Mouse (Mus musculus): Measurements from ENCODE around the gene Cct4. TPM values are rescaled to one million over a fixed set of nuclear protein-coding genes. Genes with fewer than 3 reads are reported as not detected.

Gene Cct4
- total and polyA plus RNA-seq, 3 experiments, result 482 to 874 (median 569) TPM

DNA sequence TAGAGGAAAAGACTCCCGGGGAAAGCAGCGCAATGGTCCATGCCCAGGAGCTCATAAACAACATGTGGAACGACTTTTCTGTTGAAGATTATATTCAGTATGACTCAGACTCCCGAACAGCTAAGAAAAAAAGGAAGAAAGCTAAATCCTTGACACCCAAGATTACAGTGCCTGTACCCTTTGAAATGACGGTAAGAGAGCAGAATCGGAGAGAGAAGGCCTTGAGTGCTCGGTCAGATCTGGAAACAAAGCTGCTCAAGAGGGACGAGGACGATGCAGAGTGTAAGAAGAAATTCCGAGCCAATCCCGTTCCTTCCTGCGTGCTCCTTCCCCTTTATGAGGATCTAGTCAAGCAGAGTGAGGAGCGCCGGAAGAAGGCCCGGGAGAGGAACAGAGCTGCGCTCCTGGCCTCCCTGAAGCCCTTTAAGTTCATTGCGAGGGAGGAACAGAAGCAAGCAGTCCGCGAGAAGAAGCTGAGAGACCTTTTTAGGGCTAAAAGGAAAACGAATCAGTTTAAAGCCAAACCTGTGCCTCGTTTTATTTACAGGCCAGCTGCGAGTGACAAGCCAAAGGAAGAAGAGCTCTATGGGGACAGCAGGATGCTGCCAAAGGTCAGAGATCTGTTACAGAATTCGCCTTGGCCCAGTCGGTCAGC lies 29.9 kb downstream of the Cct4 start:
- in situ Hi-C loops (cut with MboI; ENCODE audit: low pct_ligation_motif_present, low pct_unique_long_range_greater_than_20kb, low sequenced_read_pairs), result no loop called here
- Histone ChIP-seq H3K4me2 (ENCODE audit: insufficient read depth, low read depth, poor library complexity, severe bottlenecking) (no peak overlapping the region), H3K79me2 (replicated peaks; ENCODE audit: control insufficient read depth, extremely low read depth, insufficient read depth, poor library complexity, severe bottlenecking) (no peaks in the 10 kb centered on the region), H3K4me3 (replicated peaks in 1 of 3; ENCODE audit: low read depth in 2 of 3, low read length in 2 of 3, poor library complexity in 1 of 3) (no peak overlapping the region), H3K4me1 (ENCODE audit: control insufficient read depth in 1 of 2, insufficient read depth in 2 of 2) (peaks cover 0 to 13% of the 10 kb centered on the region in 2 experiments; a peak in 2 of 4 replicates), H3K27me3 (replicated peaks) (no peaks in the 10 kb centered on the region), H3K27ac (ENCODE audit: insufficient read depth, low read depth) (no peak overlapping the region), H3K9me3 (replicated peaks; ENCODE audit: low read length) (peaks cover 6% of the 10 kb centered on the region), H3K36me3 (replicated peaks in 1 of 2; ENCODE audit: control insufficient read depth in 1 of 2, insufficient read depth in 1 of 2, low read length in 1 of 2) (peaks cover 0 to 3% of the 10 kb centered on the region in 2 experiments), H3K9ac (ENCODE audit: insufficient read depth, low read depth) (no peak overlapping the region)
- dilution Hi-C loops (cut with MboI; ENCODE audit: extremely low pct_ligation_motif_present, extremely low pct_unique_long_range_greater_than_20kb, low sequenced_read_pairs), result no loop called here
- TF ChIP-seq ZC3H11A (IDR thresholded peaks at IDR 0.05; ENCODE audit: low read depth, low read length), result no peak
- TF ChIP-seq MAFK (IDR thresholded peaks at IDR 0.05; ENCODE audit: insufficient replicate concordance, low read length), result no peak
- TF ChIP-seq MAZ (IDR thresholded peaks at IDR 0.05; ENCODE audit: low read depth, low read length), result no peak
- no peak for TF ChIP-seq USF1 (IDR thresholded peaks at IDR 0.05; ENCODE audit: low read depth, low read length)
- TF ChIP-seq USF2 (conservative IDR thresholded peaks at IDR 0.05; ENCODE audit: low read depth, low read length), result no peak
- TF ChIP-seq ZMIZ1 (IDR thresholded peaks at IDR 0.05; ENCODE audit: low read depth, low read length), result no peak
- TF ChIP-seq POLR2A (IDR thresholded peaks at IDR 0.05; ENCODE audit: low read depth, low read length), result no peak
- TF ChIP-seq NRF1 (IDR thresholded peaks at IDR 0.05; ENCODE audit: low read depth, low read length), result no peak
- no peak for TF ChIP-seq RCOR1 (conservative IDR thresholded peaks at IDR 0.05; ENCODE audit: low read depth, low read length)
- no peak for TF ChIP-seq GABPA (IDR thresholded peaks at IDR 0.05; ENCODE audit: insufficient replicate concordance, low read depth, low read length)
- TF ChIP-seq POLR2AphosphoS2 (IDR thresholded peaks at IDR 0.05; ENCODE audit: low read depth, low read length), result no peak
- no peak for TF ChIP-seq MAX (IDR thresholded peaks at IDR 0.05; ENCODE audit: low read length)
- no peak for TF ChIP-seq KAT2A (IDR thresholded peaks at IDR 0.05; ENCODE audit: insufficient replicate concordance, low read length)
- no peak for TF ChIP-seq EP300 (IDR thresholded peaks at IDR 0.05; ENCODE audit: low read length)
- no peak for TF ChIP-seq MEF2A (IDR thresholded peaks at IDR 0.05; ENCODE audit: borderline replicate concordance, low read depth, low read length)
- no peak for DNase-seq (ENCODE audit: extremely low read depth)

DNA sequence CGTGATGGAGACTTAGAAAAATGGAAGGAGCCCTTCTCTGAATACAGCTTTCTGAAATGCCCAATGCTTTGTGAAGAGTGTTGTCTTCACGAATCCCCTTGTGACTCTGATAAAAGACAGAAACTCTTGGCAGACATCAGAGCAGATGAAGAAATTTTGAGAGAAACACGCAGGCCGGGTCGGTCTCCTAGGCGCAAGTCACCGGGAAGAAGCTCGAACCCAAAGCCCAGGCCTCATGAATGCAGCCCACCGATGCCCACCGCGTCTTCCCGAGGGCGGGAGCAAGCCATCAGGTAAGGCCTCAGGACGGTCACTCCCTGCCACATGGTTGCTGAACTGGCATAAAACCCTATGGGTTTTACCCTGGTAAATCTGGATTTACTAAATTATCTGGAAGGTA lies 30.5 kb downstream of the Cct4 start:
- H3K36me3 ChIP-seq (replicated peaks in 1 of 2; ENCODE audit: control insufficient read depth in 1 of 2, insufficient read depth in 1 of 2, low read length in 1 of 2), result peaks cover 0 to 3% of the 10 kb centered on the region in 2 experiments
- DNase-seq (ENCODE audit: extremely low read depth), result no peak
- no peaks in the 10 kb centered on the region for H3K27me3 ChIP-seq (replicated peaks)
- H3K9ac ChIP-seq (ENCODE audit: insufficient read depth, low read depth), result no peak overlapping the region
- H3K4me1 ChIP-seq (ENCODE audit: control insufficient read depth in 1 of 2, insufficient read depth in 2 of 2), result peaks cover 0 to 13% of the 10 kb centered on the region in 2 experiments; a peak in 2 of 4 replicates
- dilution Hi-C loops (cut with MboI; ENCODE audit: extremely low pct_ligation_motif_present, extremely low pct_unique_long_range_greater_than_20kb, low sequenced_read_pairs) (no loop called here), in situ Hi-C loops (cut with MboI; ENCODE audit: low pct_ligation_motif_present, low pct_unique_long_range_greater_than_20kb, low sequenced_read_pairs) (no loop called here)
- no peak overlapping the region for H3K4me2 ChIP-seq (ENCODE audit: insufficient read depth, low read depth, poor library complexity, severe bottlenecking)
- H3K9me3 ChIP-seq (replicated peaks; ENCODE audit: low read length), result peaks cover 6% of the 10 kb centered on the region
- TF ChIP-seq MYC (IDR thresholded peaks at IDR 0.05; ENCODE audit: low read depth, low read length) (no peak), HCFC1 (IDR thresholded peaks at IDR 0.05; ENCODE audit: low read depth, low read length) (no peak), ETS1 (conservative IDR thresholded peaks at IDR 0.05; ENCODE audit: low read depth, low read length) (no peak), RAD21 (IDR thresholded peaks at IDR 0.05; ENCODE audit: low read depth, low read length) (no peak), TCF12 (IDR thresholded peaks at IDR 0.05; ENCODE audit: low read depth, low read length) (no peak), MAX (IDR thresholded peaks at IDR 0.05; ENCODE audit: low read length) (no peak), SIN3A (IDR thresholded peaks at IDR 0.05; ENCODE audit: low read length) (no peak), BHLHE40 (IDR thresholded peaks at IDR 0.05; ENCODE audit: low read depth, low read length) (no peak), CHD2 (IDR thresholded peaks at IDR 0.05; ENCODE audit: low read length) (no peak), USF2 (conservative IDR thresholded peaks at IDR 0.05; ENCODE audit: low read depth, low read length) (no peak), ZKSCAN1 (IDR thresholded peaks at IDR 0.05; ENCODE audit: borderline replicate concordance, low read depth, low read length) (no peak), NELFE (IDR thresholded peaks at IDR 0.05; ENCODE audit: low read depth, low read length) (no peak), NRF1 (IDR thresholded peaks at IDR 0.05; ENCODE audit: low read depth, low read length) (no peak), JUN (IDR thresholded peaks at IDR 0.05; ENCODE audit: insufficient read depth, low read depth, low read length) (no peak), MAZ (IDR thresholded peaks at IDR 0.05; ENCODE audit: low read depth, low read length) (no peak), JUND (conservative IDR thresholded peaks at IDR 0.05; ENCODE audit: low read depth, low read length) (no peak), IRF4 (IDR thresholded peaks at IDR 0.05; ENCODE audit: low read depth, low read length) (no peak), ELF1 (IDR thresholded peaks at IDR 0.05; ENCODE audit: low read depth, low read length) (no peak), MXI1 (IDR thresholded peaks at IDR 0.05; ENCODE audit: low read depth, low read length) (no peak)
- no peak overlapping the region for H3K4me3 ChIP-seq (replicated peaks in 1 of 3; ENCODE audit: low read depth in 2 of 3, low read length in 2 of 3, poor library complexity in 1 of 3)
- H3K79me2 ChIP-seq (replicated peaks; ENCODE audit: control insufficient read depth, extremely low read depth, insufficient read depth, poor library complexity, severe bottlenecking), result no peaks in the 10 kb centered on the region
- no peak overlapping the region for H3K27ac ChIP-seq (ENCODE audit: insufficient read depth, low read depth)
